Mouse (Mus musculus) limb, embryonic 14.5 days (tissue): ENCODE data around the gene Dlg4. TPM values are rescaled to one million over a fixed set of nuclear protein-coding genes. Genes with fewer than 3 reads are reported as not detected.
"Not testable (repeated sequence)": the region's sequence is repeated elsewhere in the genome, so short reads cannot be mapped to it uniquely, and the experiment has no call there.

Experiments used
- ATAC-seq: fragments of 200-750 bp; cut with Nextera tagmentation; 2 replicates; pipeline ENCODE4 v1.8.0; 2017; ENCODE audit warnings: low read depth, moderate number of reproducible peaks, moderate TSS enrichment; ENCODE audit not compliant: low FRiP score
- DNase-seq: peaks from one replicate; pipeline ENCODE4 v3.0.0-alpha.2; 2015; ENCODE audit warnings: low spot score
- H3K27ac ChIP-seq: fragments of 300-500 bp; sonication (generic); replicated peaks from 2 replicates; pipeline ENCODE4 v1.5.1; 2014; ENCODE audit warnings: low read depth, mild to moderate bottlenecking, low read length, moderate library complexity, mixed read lengths
- H3K27me3 ChIP-seq: fragments of 300-500 bp; sonication (generic); 2 replicates; pipeline ENCODE4 v1.6.1; 2014; ENCODE audit warnings: low read length, mixed read lengths; ENCODE audit not compliant: control insufficient read depth, insufficient read depth
- H3K36me3 ChIP-seq: fragments of 300-500 bp; sonication (generic); 2 replicates; pipeline ENCODE4 v1.6.1; 2014; ENCODE audit warnings: mild to moderate bottlenecking, low read length, moderate library complexity, mixed read lengths; ENCODE audit not compliant: control insufficient read depth, insufficient read depth
- H3K4me1 ChIP-seq: fragments of 300-500 bp; sonication (generic); 2 replicates; pipeline ENCODE4 v1.6.1; 2014; ENCODE audit warnings: antibody characterized with exemption, low read length, mixed read lengths; ENCODE audit not compliant: control insufficient read depth, insufficient read depth
- H3K4me2 ChIP-seq: fragments of 300-500 bp; sonication (generic); replicated peaks from 2 replicates; pipeline ENCODE4 v1.6.1; 2014; ENCODE audit warnings: low read depth, mild to moderate bottlenecking, low read length, moderate library complexity; ENCODE audit not compliant: severe bottlenecking
- H3K4me3 ChIP-seq: fragments of 300-500 bp; sonication (generic); replicated peaks from 2 replicates; pipeline ENCODE4 v1.5.1; 2014; ENCODE audit warnings: low read length
- H3K9ac ChIP-seq: fragments of 300-500 bp; sonication (generic); 2 replicates; pipeline ENCODE4 v1.6.1; 2014; ENCODE audit warnings: mild to moderate bottlenecking, low read depth, low read length, moderate library complexity; ENCODE audit not compliant: severe bottlenecking
- H3K9me3 ChIP-seq: fragments of 300-500 bp; sonication (generic); 2 replicates; pipeline ENCODE4 v1.6.1; 2016; ENCODE audit warnings: low read length; ENCODE audit not compliant: control insufficient read depth
- POLR2A ChIP-seq: fragments of 200-500 bp; IDR thresholded peaks from 2 replicates; pipeline ENCODE4 v1.8.0; 2012; ENCODE audit warnings: inconsistent platforms, mild to moderate bottlenecking, moderate library complexity, borderline replicate concordance; ENCODE audit not compliant: insufficient read depth, insufficient read length; ENCODE audit errors: extremely low read depth
- WGBS: fragments of 180-500 bp; shearing (Covaris S2); extraction: QIAGEN DNeasy Blood & Tissue Kit; methylation state at CpG from one replicate; pipeline ENCODE4 v1.1.7; 2014; 5-methylcytosine and 5-hydroxymethylcytosine counted together
- polyA plus RNA-seq, 2 experiments: library from polyadenylated mRNA; depleted of rRNA in 1 of 2; stranded (reverse) in 1 of 2; unstranded in 1 of 2; fragments of >200 nt; fragmentation: Nextera tagmentation in 1 of 2; extraction: Ambion mirVana in 1 of 2; gene quantifications; 2 replicates each; pipeline versions ENCODE4 v1.2.1 to v1.2.3; 2012 to 2014

The Dlg4 gene
- polyA plus RNA-seq, 2 experiments, result 9.7 to 89.6 TPM

DNA sequence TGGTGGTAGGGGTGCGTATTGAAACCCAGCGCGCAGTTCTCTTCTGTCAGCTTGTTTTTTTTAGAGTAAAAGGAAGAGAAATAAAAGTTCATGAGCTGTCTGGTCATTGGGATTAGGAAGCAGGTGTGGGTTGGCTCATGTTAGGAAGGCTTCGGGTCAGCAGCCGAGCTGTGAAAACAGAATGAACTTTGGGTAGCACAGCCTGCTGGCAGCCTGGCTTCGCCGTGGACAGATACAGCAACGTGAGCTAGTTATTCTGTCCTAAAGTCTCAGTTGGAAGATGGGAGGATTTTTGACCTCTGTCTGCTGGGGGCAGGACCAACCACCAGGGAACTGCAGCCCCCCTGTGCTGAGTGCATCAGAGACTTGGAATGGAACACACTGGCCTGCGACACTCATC, 41.1 kb downstream of the Dlg4 start:
- DNase-seq (no peak), ATAC-seq (no peak)
- H3K9ac ChIP-seq, result no peak overlapping the region
- H3K9me3 ChIP-seq, result no peaks in the 10 kb centered on the region
- TF ChIP-seq POLR2A, result no peak
- no peaks in the 10 kb centered on the region for H3K4me1 ChIP-seq
- no peaks in the 10 kb centered on the region for H3K36me3 ChIP-seq
- H3K4me2 ChIP-seq, result no peak overlapping the region
- H3K27me3 ChIP-seq, result no peaks in the 10 kb centered on the region
- H3K27ac ChIP-seq, result no peak overlapping the region
- no peak overlapping the region for H3K4me3 ChIP-seq
- WGBS, result 82% methylated on average over 9 of the region's 9 CpGs

DNA sequence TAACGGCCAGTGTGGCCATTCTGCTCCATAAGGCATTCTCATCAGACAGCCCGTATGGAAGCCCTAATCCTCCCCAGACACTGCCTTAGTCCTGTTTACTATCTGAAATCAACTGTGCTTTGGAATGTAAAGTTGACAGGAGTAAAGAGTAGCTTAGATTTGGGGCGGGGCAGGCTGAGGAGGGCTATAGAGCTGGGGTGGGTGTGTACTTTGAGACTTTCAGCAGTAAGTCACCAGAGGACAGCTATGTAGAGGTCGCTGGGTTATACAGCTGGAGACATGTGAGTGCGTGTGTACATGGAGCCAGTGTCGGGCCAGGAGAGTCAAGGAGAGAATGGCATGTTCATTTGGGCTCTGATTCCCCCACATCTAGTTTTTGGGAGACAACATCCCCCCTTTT, 43.2 kb downstream of the Dlg4 start:
- no peaks in the 10 kb centered on the region for H3K4me1 ChIP-seq
- H3K4me3 ChIP-seq, result no peak overlapping the region
- DNase-seq (no peak), ATAC-seq (no peak)
- no peak overlapping the region for H3K27ac ChIP-seq
- H3K4me2 ChIP-seq, result no peak overlapping the region
- no peaks in the 10 kb centered on the region for H3K36me3 ChIP-seq
- WGBS, result 59% methylated on average over 6 of the region's 6 CpGs
- H3K9me3 ChIP-seq, result no peaks in the 10 kb centered on the region
- TF ChIP-seq POLR2A, result no peak
- no peaks in the 10 kb centered on the region for H3K27me3 ChIP-seq
- no peak overlapping the region for H3K9ac ChIP-seq

DNA sequence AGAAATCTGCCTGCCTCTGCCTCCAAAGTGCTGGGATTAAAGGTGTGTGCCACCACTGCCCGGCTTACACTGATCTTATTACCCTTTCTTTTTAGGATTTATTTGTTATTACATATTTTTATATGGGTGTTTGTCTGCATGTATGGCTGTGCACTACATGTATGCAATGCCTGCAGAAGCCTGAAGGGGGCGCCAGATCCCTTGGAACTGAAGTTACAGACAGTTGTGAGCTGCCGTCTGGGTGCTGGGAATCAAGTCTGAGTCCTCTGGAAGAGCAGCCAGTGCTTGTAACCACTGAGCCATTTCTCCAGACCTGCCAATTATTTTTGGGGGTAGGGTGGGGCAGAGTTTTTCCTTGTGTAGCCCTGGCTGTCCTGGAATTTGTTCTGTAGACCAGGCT, 46.3 kb downstream of the Dlg4 start:
- WGBS, result 71% methylated on average over 3 of the region's 3 CpGs
- no peak for ATAC-seq

DNA sequence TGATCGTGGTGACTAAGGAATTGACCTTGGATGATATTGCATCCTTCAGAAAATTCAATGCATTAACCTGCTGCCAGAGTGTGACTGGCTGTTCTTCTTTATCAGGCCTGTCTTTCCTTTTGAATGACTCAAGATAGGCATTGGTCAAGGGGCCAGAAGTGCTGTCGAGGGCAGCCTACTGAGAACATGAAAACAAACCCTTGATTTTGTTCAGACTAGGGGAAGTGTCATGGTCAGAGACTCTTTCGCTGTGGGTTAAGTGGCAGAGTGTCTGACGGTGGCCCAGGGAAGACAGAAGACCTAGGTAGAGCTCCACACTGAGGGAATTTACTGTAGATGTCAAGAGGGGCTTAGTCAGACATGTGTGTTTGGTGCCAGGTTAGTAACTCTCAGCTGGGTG, 50.0 kb downstream of the Dlg4 start:
- Histone ChIP-seq H3K9me3 (no peaks in the 10 kb centered on the region), H3K4me2 (no peak overlapping the region), H3K4me3 (no peak overlapping the region), H3K27ac (no peak overlapping the region), H3K36me3 (no peaks in the 10 kb centered on the region), H3K9ac (no peak overlapping the region), H3K27me3 (no peaks in the 10 kb centered on the region), H3K4me1 (peaks cover 22% of the 10 kb centered on the region)
- ATAC-seq, result no peak
- TF ChIP-seq POLR2A, result no peak
- WGBS, result 63% methylated on average over 4 of the region's 4 CpGs
- no peak for DNase-seq

More for the DNA sequence above, 46.3 kb downstream of the Dlg4 start:
- Histone ChIP-seq H3K36me3 (no peaks in the 10 kb centered on the region), H3K9ac (no peak overlapping the region), H3K4me1 (peaks cover 17% of the 10 kb centered on the region), H3K27ac (no peak overlapping the region), H3K4me3 (no peak overlapping the region), H3K9me3 (no peaks in the 10 kb centered on the region), H3K4me2 (no peak overlapping the region), H3K27me3 (no peaks in the 10 kb centered on the region)
- no peak for TF ChIP-seq POLR2A
- DNase-seq, result no peak

- H3K9me3 ChIP-seq, result no peaks in the 10 kb centered on the region
- no peak overlapping the region for H3K4me3 ChIP-seq
- H3K36me3 ChIP-seq, result no peaks in the 10 kb centered on the region
- DNase-seq, result no peak
- WGBS, result 29% methylated on average over 3 of the region's 3 CpGs
- no peak for ATAC-seq
- H3K4me1 ChIP-seq, result peaks cover 22% of the 10 kb centered on the region
- no peak overlapping the region for H3K9ac ChIP-seq
- H3K4me2 ChIP-seq, result no peak overlapping the region
- no peak overlapping the region for H3K27ac ChIP-seq
- no peak for TF ChIP-seq POLR2A
- no peaks in the 10 kb centered on the region for H3K27me3 ChIP-seq
Observed at GRCm38 (mm10) chr11:70068245-70068644, 51.5 kb downstream of the Dlg4 start.

GRCm38 (mm10) chr11:70070057-70070456, 53.3 kb downstream of the Dlg4 start:
- H3K4me2 ChIP-seq, result no peak overlapping the region
- no peak overlapping the region for H3K9ac ChIP-seq
- no peaks in the 10 kb centered on the region for H3K36me3 ChIP-seq
- DNase-seq, result peak; percentile 66
- ATAC-seq, result peak; percentile 80; the same call in 1 of the 2 replicates
- no peaks in the 10 kb centered on the region for H3K9me3 ChIP-seq
- H3K27ac ChIP-seq, result peak overlapping the region; percentile 40
- 28% methylated on average over 6 of the region's 6 CpGs for WGBS
- no peak overlapping the region for H3K4me3 ChIP-seq
- no peaks in the 10 kb centered on the region for H3K27me3 ChIP-seq
- no peak for TF ChIP-seq POLR2A
- H3K4me1 ChIP-seq, result peaks cover 27% of the 10 kb centered on the region

DNA sequence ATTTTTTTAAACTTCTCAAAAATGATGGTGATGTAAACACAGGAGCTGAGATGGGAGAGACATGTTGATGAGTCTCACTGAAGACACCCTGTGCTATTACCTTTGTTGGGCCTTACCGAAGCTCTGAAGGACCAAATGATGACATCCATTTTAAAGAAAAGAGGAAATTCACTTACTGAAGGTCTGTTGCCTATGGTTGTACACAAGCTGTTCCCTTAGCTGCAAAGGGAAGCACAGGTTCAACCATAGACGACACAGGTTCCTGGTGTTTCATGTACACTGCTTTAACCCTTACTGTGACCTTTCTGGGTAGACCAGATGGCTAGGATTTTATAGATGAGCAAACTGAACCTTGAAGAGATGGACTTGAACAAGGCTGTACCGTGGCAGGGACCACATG, 53.9 kb downstream of the Dlg4 start:
- not testable (repeated sequence) for ATAC-seq, H3K27ac ChIP-seq, H3K27me3 ChIP-seq, H3K9ac ChIP-seq, H3K4me3 ChIP-seq, H3K36me3 ChIP-seq, DNase-seq, H3K9me3 ChIP-seq, H3K4me2 ChIP-seq
- peaks cover 26% of the 10 kb centered on the region for H3K4me1 ChIP-seq
- 65% methylated on average over 3 of the region's 3 CpGs for WGBS
